Mouse (Mus musculus) thymus, adult 18-20 months (tissue): ENCODE data around the gene Tbc1d5.
A peak's percentile ranks its signal among the peaks of the same experiment; 100 is the strongest.

ENCODE experiments used
- DNase-seq, 2 experiments: peaks; one replicate each; pipeline ENCODE4 v3.0.0; 2022; ENCODE audit warnings: mixed read lengths in 2 of 2

Tbc1d5 gene

GRCm38 (mm10) chr17:50874067-50874466 lies 305.1 kb downstream of the Tbc1d5 start:
- DNase-seq, result no peak

GRCm38 (mm10) chr17:50872600-50872999 lies 306.6 kb downstream of the Tbc1d5 start:
- no peak for DNase-seq

GRCm38 (mm10) chr17:50867297-50867696 lies 311.9 kb downstream of the Tbc1d5 start:
- DNase-seq, result no peak

- no peak for DNase-seq
These were observed 314.4 kb downstream of the Tbc1d5 start for GRCm38 (mm10) chr17:50864781-50865180.

- no peak for DNase-seq
These were observed 325.9 kb downstream of the Tbc1d5 start for GRCm38 (mm10) chr17:50853220-50853619.

GRCm38 (mm10) chr17:50851382-50851781 lies 327.8 kb downstream of the Tbc1d5 start:
- DNase-seq, result no peak

- no peak for DNase-seq
These were observed 365.1 kb downstream of the Tbc1d5 start for GRCm38 (mm10) chr17:50814089-50814488.

GRCm38 (mm10) chr17:50813580-50813979 lies 365.6 kb downstream of the Tbc1d5 start:
- no peak for DNase-seq

GRCm38 (mm10) chr17:50805631-50806030 lies 373.5 kb downstream of the Tbc1d5 start:
- DNase-seq, result no peak

GRCm38 (mm10) chr17:50803234-50803633 lies 375.9 kb downstream of the Tbc1d5 start:
- DNase-seq, result no peak

- no peak for DNase-seq
These were observed 376.8 kb downstream of the Tbc1d5 start for GRCm38 (mm10) chr17:50802380-50802779.

- DNase-seq, result peak in 1 of 2 experiments; percentile 29
These were observed 383.6 kb downstream of the Tbc1d5 start for GRCm38 (mm10) chr17:50795445-50796095.

GRCm38 (mm10) chr17:50791671-50792070 lies 387.5 kb downstream of the Tbc1d5 start:
- DNase-seq, result no peak

GRCm38 (mm10) chr17:50788835-50789234 lies 390.3 kb downstream of the Tbc1d5 start:
- no peak for DNase-seq

GRCm38 (mm10) chr17:50775247-50775646 lies 403.9 kb downstream of the Tbc1d5 start:
- DNase-seq, result no peak

- DNase-seq, result no peak
These were observed 414.8 kb downstream of the Tbc1d5 start for GRCm38 (mm10) chr17:50764387-50764786.

GRCm38 (mm10) chr17:50763407-50763806 lies 415.7 kb downstream of the Tbc1d5 start:
- peak in 1 of 2 experiments; percentile 13 for DNase-seq

- no peak for DNase-seq
These were observed 416.9 kb downstream of the Tbc1d5 start for GRCm38 (mm10) chr17:50762231-50762630.

- no peak for DNase-seq
These were observed 418.1 kb downstream of the Tbc1d5 start for GRCm38 (mm10) chr17:50761082-50761481.

GRCm38 (mm10) chr17:50753356-50754138 lies 425.6 kb downstream of the Tbc1d5 start:
- no peak for DNase-seq

GRCm38 (mm10) chr17:50752753-50753152 lies 426.4 kb downstream of the Tbc1d5 start:
- DNase-seq, result no peak

- DNase-seq, result no peak
These were observed 427.2 kb downstream of the Tbc1d5 start for GRCm38 (mm10) chr17:50751911-50752310.

GRCm38 (mm10) chr17:50750874-50751273 lies 428.3 kb downstream of the Tbc1d5 start:
- no peak for DNase-seq

- DNase-seq, result no peak
These were observed 437.8 kb downstream of the Tbc1d5 start for GRCm38 (mm10) chr17:50741386-50741785.
